ENCODE assay signal across 25 mouse cellular contexts in the genomic region with DNA sequence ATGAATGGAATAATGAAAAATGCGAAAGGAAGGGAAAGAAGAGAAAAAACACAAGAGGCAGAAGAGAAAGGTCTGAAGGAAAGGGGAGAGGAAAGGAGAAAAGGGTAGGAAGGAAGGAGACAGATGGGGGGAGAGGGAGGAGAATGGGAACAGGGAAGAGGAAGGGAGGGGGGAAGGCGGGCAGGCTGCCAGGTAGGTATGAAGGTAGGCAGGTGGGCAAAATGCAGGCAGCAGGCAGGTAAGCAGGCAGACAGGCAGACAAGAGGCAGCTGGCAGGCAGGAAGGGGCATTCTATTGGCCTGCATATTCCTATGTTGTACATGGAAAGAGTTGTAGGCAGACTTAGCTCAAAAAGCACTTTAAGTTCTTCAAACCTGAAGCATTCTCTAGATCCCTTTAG.
A peak's percentile ranks its signal among the peaks of the same experiment; 100 is the strongest.
DNase-seq lines count a peak whose midpoint lies in the region; ATAC-seq and TF ChIP-seq lines count a peak whose summit lies in the region.
"Had no signal": no experiment of that assay in that cellular context is flagged by ENCODE, and none has a peak within 500 bp of the region (broad histone marks: within the 10 kb centered on the region; RNA-seq: fewer than 3 reads in every experiment).

No protein-coding gene starts in this region.

- no peaks in the 10 kb centered on the region for H3K27me3 ChIP-seq in hindbrain, embryonic 12.5 days
- no peaks in the 10 kb centered on the region for H3K27me3 ChIP-seq in hindbrain, postnatal 0 days (ENCODE audit: insufficient read depth, low read length)
- H3K27me3 ChIP-seq in midbrain, embryonic 11.5 days (ENCODE audit: control insufficient read depth, insufficient read depth, low read length) = no peaks in the 10 kb centered on the region
- H3K27me3 ChIP-seq in midbrain, postnatal 0 days (ENCODE audit: insufficient read depth, low read length) = no peaks in the 10 kb centered on the region
- H3K27me3 ChIP-seq in small intestine, adult 2 months (ENCODE audit: control insufficient read depth, insufficient read depth, low read length) = no peaks in the 10 kb centered on the region
- H3K27me3 ChIP-seq: forebrain, embryonic 15.5 days; midbrain, embryonic 13.5 days had no signal

- H3K9me3 ChIP-seq in hindbrain, embryonic 12.5 days (replicated peaks) = no peaks in the 10 kb centered on the region
- H3K9me3 ChIP-seq in hindbrain, postnatal 0 days (ENCODE audit: low read length) = no peaks in the 10 kb centered on the region
- no peaks in the 10 kb centered on the region for H3K9me3 ChIP-seq in midbrain, embryonic 11.5 days (ENCODE audit: control insufficient read depth, low read length)
- no peaks in the 10 kb centered on the region for H3K9me3 ChIP-seq in midbrain, postnatal 0 days (ENCODE audit: low read length)
- H3K9me3 ChIP-seq: forebrain, embryonic 15.5 days; heart, embryonic 12.5 days; limb, embryonic 12.5 days; liver, embryonic 15.5 days; midbrain, embryonic 13.5 days had no signal

- H3K4me1 ChIP-seq in hindbrain, embryonic 12.5 days = peaks cover 43% of the 10 kb centered on the region
- peaks cover 13% of the 10 kb centered on the region for H3K4me1 ChIP-seq in hindbrain, postnatal 0 days (ENCODE audit: insufficient read depth, low read length)
- peaks cover 33% of the 10 kb centered on the region for H3K4me1 ChIP-seq in midbrain, embryonic 11.5 days (ENCODE audit: control insufficient read depth, insufficient read depth, low read length)
- H3K4me1 ChIP-seq in midbrain, postnatal 0 days (ENCODE audit: insufficient read depth, low read length) = peaks cover 5% of the 10 kb centered on the region; the same call in 1 of the 2 replicates
- H3K4me1 ChIP-seq in small intestine, adult 2 months (ENCODE audit: control insufficient read depth, insufficient read depth, insufficient read length, low read length) = peaks cover 10% of the 10 kb centered on the region
- H3K4me1 ChIP-seq: liver, embryonic 15.5 days had no signal

- H3K27ac ChIP-seq in hindbrain, embryonic 12.5 days = 0 out of 2 replicates have a peak overlapping the region, but pooled peaks have one; percentile 23
- H3K27ac ChIP-seq in hindbrain, postnatal 0 days = no peak overlapping the region
- H3K27ac ChIP-seq in midbrain, embryonic 11.5 days (ENCODE audit: low read depth, low read length) = no peak overlapping the region
- H3K27ac ChIP-seq in midbrain, postnatal 0 days (ENCODE audit: low read depth, low read length) = no peak overlapping the region
- 0 out of 2 replicates have a peak overlapping the region, but pooled peaks have one; percentile 28 for H3K27ac ChIP-seq in small intestine, adult 2 months (ENCODE audit: insufficient read depth, low read depth, low read length)
- H3K27ac ChIP-seq: forebrain, embryonic 15.5 days; limb, embryonic 12.5 days; liver, embryonic 15.5 days; midbrain, embryonic 13.5 days had no signal

- no peak for ATAC-seq in hindbrain, embryonic 12.5 days (ENCODE audit: low FRiP score)
- ATAC-seq in hindbrain, postnatal 0 days = no peak
- ATAC-seq in midbrain, embryonic 11.5 days (ENCODE audit: low FRiP score) = no peak
- no peak for ATAC-seq in midbrain, postnatal 0 days (ENCODE audit: low FRiP score)
- ATAC-seq: forebrain, embryonic 15.5 days; intestine, postnatal 0 days; midbrain, embryonic 13.5 days had no signal

- WGBS in hindbrain, embryonic 12.5 days = 40% methylated on average over 2 of the region's 2 CpGs
- WGBS in hindbrain, postnatal 0 days = 34% methylated on average over 2 of the region's 2 CpGs
- WGBS in midbrain, embryonic 11.5 days = 51% methylated on average over 2 of the region's 2 CpGs
- WGBS in midbrain, postnatal 0 days = 51% methylated on average over 2 of the region's 2 CpGs
- 20% methylated on average over 2 of the region's 2 CpGs for WGBS in small intestine, adult 2 months

- no peaks in the 10 kb centered on the region for H3K36me3 ChIP-seq in hindbrain, embryonic 12.5 days
- no peaks in the 10 kb centered on the region for H3K36me3 ChIP-seq in hindbrain, postnatal 0 days (ENCODE audit: insufficient read depth, low read length)
- H3K36me3 ChIP-seq in midbrain, embryonic 11.5 days (ENCODE audit: control insufficient read depth, insufficient read depth, low read length) = no peaks in the 10 kb centered on the region
- no peaks in the 10 kb centered on the region for H3K36me3 ChIP-seq in midbrain, postnatal 0 days (ENCODE audit: insufficient read depth, low read length)
- no peaks in the 10 kb centered on the region for H3K36me3 ChIP-seq in small intestine, adult 2 months (ENCODE audit: control insufficient read depth, insufficient read depth, low read length)
- H3K36me3 ChIP-seq: forebrain, embryonic 15.5 days; G1E; heart, embryonic 12.5 days; limb, embryonic 12.5 days; liver, embryonic 15.5 days; midbrain, embryonic 13.5 days had no signal

- TF ChIP-seq POLR2A in small intestine, adult 2 months (IDR thresholded peaks at IDR 0.05; ENCODE audit: low read depth, low read length) = no peak

- H3K9ac ChIP-seq in hindbrain, embryonic 12.5 days = no peak overlapping the region
- H3K9ac ChIP-seq in hindbrain, postnatal 0 days (replicated peaks; ENCODE audit: low read length) = no peak overlapping the region
- no peak overlapping the region for H3K9ac ChIP-seq in midbrain, embryonic 11.5 days (ENCODE audit: low read length)
- no peak overlapping the region for H3K9ac ChIP-seq in midbrain, postnatal 0 days (replicated peaks; ENCODE audit: low read length, poor library complexity, severe bottlenecking)
- H3K9ac ChIP-seq: forebrain, embryonic 15.5 days; heart, embryonic 12.5 days; limb, embryonic 12.5 days; liver, embryonic 15.5 days; midbrain, embryonic 13.5 days had no signal

- no peak overlapping the region for H3K4me2 ChIP-seq in hindbrain, embryonic 12.5 days (replicated peaks)
- H3K4me2 ChIP-seq in hindbrain, postnatal 0 days (ENCODE audit: low read depth, low read length) = no peak overlapping the region
- H3K4me2 ChIP-seq in midbrain, embryonic 11.5 days = no peak overlapping the region
- no peak overlapping the region for H3K4me2 ChIP-seq in midbrain, postnatal 0 days (ENCODE audit: low read depth, low read length, poor library complexity, severe bottlenecking)
- H3K4me2 ChIP-seq: forebrain, embryonic 15.5 days; heart, embryonic 12.5 days; limb, embryonic 12.5 days; liver, embryonic 15.5 days; midbrain, embryonic 13.5 days had no signal

- no peak for TF ChIP-seq CTCF in hindbrain, postnatal 0 days (IDR thresholded peaks at IDR 0.05; ENCODE audit: low read depth)
- TF ChIP-seq CTCF in midbrain, postnatal 0 days (IDR thresholded peaks at IDR 0.05) = no peak
- TF ChIP-seq CTCF in small intestine, adult 2 months (IDR thresholded peaks at IDR 0.05; ENCODE audit: extremely low read depth, insufficient read length, insufficient replicate concordance, low read depth, low read length) = no peak

- no peak overlapping the region for H3K4me3 ChIP-seq in hindbrain, embryonic 12.5 days
- no peak overlapping the region for H3K4me3 ChIP-seq in hindbrain, postnatal 0 days (ENCODE audit: low read length)
- no peak overlapping the region for H3K4me3 ChIP-seq in midbrain, embryonic 11.5 days (ENCODE audit: low read depth, low read length)
- H3K4me3 ChIP-seq in midbrain, postnatal 0 days (ENCODE audit: low read depth, low read length) = no peak overlapping the region
- no peak overlapping the region for H3K4me3 ChIP-seq in small intestine, adult 2 months (ENCODE audit: low read depth, low read length)
- H3K4me3 ChIP-seq: forebrain, embryonic 15.5 days; heart, embryonic 12.5 days; limb, embryonic 12.5 days; liver, embryonic 15.5 days; midbrain, embryonic 13.5 days; myocyte had no signal

- peak; percentile 32 to 50 for DNase-seq in cerebellum, postnatal 14 days
- no peak for DNase-seq in cerebellum, postnatal 4 days (ENCODE audit: low spot score in 2 of 2)
- DNase-seq in hindbrain, postnatal 0 days (ENCODE audit: low spot score) = no peak
- DNase-seq in midbrain, embryonic 11.5 days (ENCODE audit: low spot score, missing footprints) = peak; percentile 84
- DNase-seq in midbrain, postnatal 0 days (ENCODE audit: low spot score) = no peak
- DNase-seq: adrenal gland, adult 8-10 months; cerebellum, adult 8-10 months; gastrocnemius, postnatal 25 days; heart, adult 18-20 months; heart, postnatal 4 days; kidney, adult 9 months; kidney, postnatal 10 days; lung, postnatal 36 days; spleen, adult 18-20 months; thymus, postnatal 14 days had no signal

Comparison
In these comparisons a context has a peak if more than half of its experiments do, and no peak if none do; other contexts are left out.
1. DNase-seq: peak in cerebellum, postnatal 14 days (2 of 2) and midbrain, embryonic 11.5 days (single experiment); none in cerebellum, postnatal 4 days (0 of 2), hindbrain, postnatal 0 days (single experiment) and midbrain, postnatal 0 days (single experiment).
2. H3K27ac ChIP-seq: peak in hindbrain, embryonic 12.5 days (single experiment) and small intestine, adult 2 months (single experiment); none in hindbrain, postnatal 0 days (single experiment), midbrain, embryonic 11.5 days (single experiment) and midbrain, postnatal 0 days (single experiment).